Mouse (Mus musculus) frontal cortex, adult 2 months (tissue): ENCODE data around the gene Lin37. TPM values are rescaled to one million over a fixed set of nuclear protein-coding genes. Genes with fewer than 3 reads are reported as not detected.

Experiments
- DNase-seq, 2 experiments: peaks; one replicate each; pipeline ENCODE4 v3.0.0; 2022; ENCODE audit warnings: low spot score in 1 of 2; ENCODE audit errors: extremely low spot score in 1 of 2
- polyA plus RNA-seq: library from polyadenylated mRNA; depleted of rRNA; stranded (reverse); fragments of >200 nt; gene quantifications from 2 replicates; pipeline ENCODE4 v1.2.3, GENCODE M21; 2012; rRNA removed

The Lin37 gene
- polyA plus RNA-seq = 64.1 and 67.3 TPM in 2 replicates

DNA sequence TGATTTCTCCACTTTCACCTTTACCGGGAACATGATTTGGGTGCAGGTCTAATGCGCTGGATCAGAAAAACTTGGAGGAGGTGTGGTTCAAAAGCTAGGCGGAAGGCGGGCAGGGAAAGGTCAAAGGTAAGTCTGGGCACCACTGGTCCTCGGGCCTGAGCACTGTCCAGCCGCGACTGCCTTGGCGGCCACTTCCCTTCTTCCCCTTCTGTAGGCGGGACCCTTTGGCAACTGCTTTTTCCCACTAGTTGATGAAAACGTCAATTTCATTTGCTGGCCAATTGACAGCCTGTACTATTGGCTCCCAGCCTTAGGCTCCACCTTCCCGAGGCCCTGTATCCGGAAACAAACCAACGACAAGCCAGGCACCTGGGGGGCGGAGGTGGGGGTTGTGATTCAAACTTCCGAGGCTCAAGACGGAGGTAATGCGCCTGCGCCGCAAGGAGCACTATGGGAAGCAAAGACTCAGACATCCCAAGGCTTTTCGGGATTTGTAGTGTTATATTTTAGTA, at the start of gene Lin37:
TSS of gene Lin37 (minus strand) at position 396 of the 512 bp plus-strand sequence.
- DNase-seq = peak; percentile 99

GRCm38 (mm10) chr7:30608476-30608875, 48.8 kb upstream of the Lin37 start:
- DNase-seq = no peak

DNA sequence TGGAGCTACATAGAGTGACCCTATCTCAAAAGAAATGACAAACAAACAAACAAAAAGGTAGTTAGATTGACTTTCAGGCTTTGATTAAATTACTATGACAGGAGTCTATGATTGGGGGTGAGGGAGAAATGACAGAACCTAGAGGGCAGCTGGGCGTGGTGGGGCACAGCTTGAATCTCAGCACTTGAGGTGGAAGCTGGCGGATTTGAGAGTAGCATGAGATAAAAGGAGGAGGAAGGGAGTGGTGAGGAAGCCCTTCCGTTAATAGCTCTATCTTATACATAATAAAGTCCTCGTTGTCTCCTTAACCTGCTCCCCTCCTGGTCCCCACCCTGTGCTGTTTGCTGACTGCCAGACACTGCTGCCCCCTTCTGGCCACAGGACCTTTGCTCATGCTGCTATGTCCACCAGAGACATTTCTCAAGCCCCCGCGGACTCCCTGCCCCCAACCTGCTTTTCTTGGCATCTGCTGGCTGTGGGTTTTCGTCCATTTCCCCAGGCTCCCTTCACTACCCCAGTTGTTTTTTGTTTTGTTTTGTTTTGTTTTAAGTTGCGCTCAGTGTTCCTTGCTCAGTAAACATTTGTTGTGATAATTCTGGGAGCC, 48.2 kb upstream of the Lin37 start:
- DNase-seq = peak in 1 of 2 experiments; percentile 55

- DNase-seq = no peak
These were observed 45.3 kb upstream of the Lin37 start for GRCm38 (mm10) chr7:30604944-30605343.

GRCm38 (mm10) chr7:30604424-30604823, 44.8 kb upstream of the Lin37 start:
- DNase-seq = no peak

GRCm38 (mm10) chr7:30602583-30602982, 42.9 kb upstream of the Lin37 start:
- DNase-seq = no peak

GRCm38 (mm10) chr7:30600651-30601050, 41.0 kb upstream of the Lin37 start:
- no peak for DNase-seq

DNA sequence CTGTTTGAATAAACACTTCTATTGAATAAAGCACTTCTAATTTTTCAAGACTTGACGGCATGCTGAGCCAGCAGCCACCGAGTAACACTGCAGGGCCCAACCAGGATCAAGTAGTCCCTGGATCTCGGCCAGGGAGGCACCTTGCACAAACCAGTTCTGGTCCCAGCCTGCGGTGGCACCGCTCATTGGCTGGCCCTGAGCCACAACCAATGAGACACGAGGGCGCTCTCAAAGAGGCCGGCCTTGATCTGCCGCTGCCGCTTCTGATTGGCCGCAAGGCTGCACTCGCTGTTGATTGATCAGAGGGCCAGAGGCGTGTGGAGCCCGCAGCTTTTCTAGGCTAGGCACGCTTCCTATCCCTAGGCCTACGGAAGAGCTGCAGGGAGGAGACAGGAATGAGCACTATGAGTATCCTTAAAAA, 40.3 kb upstream of the Lin37 start:
- DNase-seq = peak; percentile 86 to 93

GRCm38 (mm10) chr7:30598786-30599185, 39.1 kb upstream of the Lin37 start, which contains the start of gene Zbtb32:
Gene Zbtb32, minus strand, starts transcription at chr7:30598909.
- DNase-seq = no peak

- DNase-seq = no peak
These were observed 37.2 kb upstream of the Lin37 start for GRCm38 (mm10) chr7:30596811-30597210.

GRCm38 (mm10) chr7:30596093-30596492, 36.5 kb upstream of the Lin37 start:
- no peak for DNase-seq

DNA sequence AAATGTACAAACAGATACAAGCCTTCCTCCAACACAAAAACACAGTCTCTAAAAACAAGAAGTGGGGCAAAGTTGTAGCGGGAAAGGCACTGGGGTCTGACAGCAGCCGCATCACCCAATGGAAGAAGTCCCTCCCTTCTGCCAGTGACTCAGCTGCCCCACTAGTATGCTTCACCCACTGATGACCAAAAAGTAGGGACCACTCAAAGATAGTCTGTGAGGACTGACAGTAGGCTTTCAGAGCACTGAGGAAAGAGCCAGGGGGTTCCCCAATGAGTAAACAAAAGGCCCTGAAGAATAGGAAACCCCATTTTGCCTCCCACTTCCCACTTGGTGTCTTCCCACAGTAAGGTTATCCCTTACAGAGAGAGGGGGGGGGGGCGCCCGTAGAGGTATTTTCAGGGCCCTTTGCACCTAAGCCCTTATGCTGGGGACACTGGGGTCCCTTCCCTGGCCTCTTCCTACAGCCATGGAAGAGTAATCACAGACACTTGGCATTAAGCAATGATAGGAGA, 34.9 kb upstream of the Lin37 start:
- no peak for DNase-seq

DNA sequence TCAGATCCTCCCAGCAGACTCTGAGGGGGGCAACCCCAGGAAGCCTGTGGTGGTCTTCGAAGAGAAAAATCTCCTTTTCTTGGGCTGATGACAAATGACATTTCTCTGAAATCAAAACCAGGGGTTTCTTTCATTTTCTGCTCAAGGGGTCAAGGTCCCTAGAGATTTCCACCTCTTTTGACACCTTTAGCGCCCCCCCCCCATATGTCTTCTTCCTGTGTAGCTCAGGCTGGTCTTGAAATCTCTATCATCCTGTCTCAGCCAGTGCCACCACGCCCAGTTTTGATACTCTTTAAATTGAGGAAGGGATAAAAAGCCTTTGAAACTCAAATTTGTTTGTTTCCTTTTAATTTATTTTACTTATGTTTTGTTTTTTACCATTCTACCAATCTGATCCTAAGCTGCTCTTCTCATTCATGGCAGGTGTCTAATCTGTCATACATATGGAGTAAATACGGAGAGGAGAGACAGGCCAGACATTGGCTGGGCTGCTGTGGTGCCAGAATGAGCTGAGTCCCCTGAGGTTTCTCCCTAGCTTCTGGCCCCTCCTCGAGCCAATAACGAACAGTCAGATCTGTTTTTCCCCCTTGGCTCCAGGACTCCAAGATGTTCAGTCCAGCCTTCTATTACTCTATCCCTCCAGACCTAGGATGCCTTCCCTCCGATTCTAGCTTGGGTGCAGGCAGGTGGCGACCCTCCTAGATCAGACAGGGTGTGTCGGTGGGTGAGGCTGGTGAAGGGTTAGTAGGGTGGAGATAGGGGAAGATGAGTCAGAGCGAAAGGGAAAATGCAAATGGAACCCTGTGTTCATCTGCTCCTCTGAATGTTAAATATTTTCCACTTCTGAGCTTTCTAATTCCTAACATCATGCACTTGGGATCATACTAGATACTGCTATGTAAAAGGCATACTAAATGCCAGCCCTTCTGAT, 34.2 kb upstream of the Lin37 start:
- no peak for DNase-seq

DNA sequence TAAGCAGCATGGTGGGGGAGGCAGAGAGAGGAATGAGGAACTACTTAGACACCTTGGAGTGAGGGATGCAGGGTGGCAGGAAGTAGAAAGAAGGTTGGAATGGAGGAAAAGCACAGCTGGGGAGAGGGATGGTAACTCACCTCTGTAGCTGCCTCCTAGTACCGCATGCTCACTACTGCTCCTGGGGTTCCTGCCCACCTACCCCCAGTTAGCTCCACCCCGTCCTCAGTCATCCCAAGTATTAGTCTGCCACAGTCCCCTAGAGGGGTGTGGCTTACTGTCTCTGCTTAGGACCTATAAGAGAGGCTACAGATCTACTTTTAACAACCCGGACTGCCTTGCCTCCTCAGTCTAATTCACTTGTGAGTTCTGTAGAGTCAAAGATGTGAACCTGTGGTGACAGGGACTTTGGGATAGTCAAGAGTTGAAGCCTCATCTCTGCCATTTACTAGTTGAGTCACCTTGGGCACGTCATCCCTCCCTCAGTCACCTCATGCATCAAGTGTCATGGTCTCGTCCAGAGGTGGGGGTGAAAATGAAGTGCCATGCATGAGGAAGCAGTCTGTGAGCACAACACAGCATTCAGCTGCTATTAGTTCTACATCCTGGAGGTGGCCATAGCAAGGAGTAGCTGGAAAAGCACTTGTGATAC, 33.3 kb upstream of the Lin37 start:
- DNase-seq = no peak

- DNase-seq = no peak
These were observed 31.9 kb upstream of the Lin37 start for GRCm38 (mm10) chr7:30591605-30591951.

DNA sequence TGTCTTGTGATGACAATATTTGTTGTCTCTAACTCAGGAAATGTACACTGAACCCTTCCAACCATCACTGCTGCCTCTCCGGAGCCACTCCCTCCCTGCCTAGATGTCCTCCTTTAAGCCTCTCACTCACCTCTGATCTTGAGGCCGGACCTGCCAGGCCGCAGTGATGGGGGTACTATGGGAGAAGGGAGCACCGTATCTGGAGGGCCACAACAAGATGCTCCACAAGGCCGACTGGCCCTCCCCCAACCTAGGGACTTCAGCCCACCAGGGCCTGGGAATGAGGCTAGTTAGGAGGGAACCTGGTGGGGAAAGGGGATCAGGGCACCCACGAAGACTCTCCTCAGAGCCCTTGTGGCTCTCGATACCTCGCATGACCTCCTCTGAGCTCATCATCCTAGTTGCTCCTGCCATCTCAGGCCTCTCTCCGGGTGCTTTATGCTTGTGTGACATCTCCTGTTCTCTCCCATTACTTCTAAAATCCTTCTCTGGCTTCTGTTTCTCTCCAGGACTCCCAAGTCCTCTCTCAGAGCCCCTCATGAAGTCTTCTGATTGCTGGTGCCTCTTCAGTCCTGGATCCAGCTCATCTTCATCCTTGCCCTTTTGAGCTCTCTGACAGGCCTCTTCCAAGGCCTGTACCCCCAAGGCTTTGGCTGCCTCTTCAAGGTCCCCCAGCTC, 31.4 kb upstream of the Lin37 start:
- DNase-seq = no peak

- peak; percentile 48 to 85 for DNase-seq
These were observed 30.0 kb upstream of the Lin37 start for GRCm38 (mm10) chr7:30589435-30590301.

DNA sequence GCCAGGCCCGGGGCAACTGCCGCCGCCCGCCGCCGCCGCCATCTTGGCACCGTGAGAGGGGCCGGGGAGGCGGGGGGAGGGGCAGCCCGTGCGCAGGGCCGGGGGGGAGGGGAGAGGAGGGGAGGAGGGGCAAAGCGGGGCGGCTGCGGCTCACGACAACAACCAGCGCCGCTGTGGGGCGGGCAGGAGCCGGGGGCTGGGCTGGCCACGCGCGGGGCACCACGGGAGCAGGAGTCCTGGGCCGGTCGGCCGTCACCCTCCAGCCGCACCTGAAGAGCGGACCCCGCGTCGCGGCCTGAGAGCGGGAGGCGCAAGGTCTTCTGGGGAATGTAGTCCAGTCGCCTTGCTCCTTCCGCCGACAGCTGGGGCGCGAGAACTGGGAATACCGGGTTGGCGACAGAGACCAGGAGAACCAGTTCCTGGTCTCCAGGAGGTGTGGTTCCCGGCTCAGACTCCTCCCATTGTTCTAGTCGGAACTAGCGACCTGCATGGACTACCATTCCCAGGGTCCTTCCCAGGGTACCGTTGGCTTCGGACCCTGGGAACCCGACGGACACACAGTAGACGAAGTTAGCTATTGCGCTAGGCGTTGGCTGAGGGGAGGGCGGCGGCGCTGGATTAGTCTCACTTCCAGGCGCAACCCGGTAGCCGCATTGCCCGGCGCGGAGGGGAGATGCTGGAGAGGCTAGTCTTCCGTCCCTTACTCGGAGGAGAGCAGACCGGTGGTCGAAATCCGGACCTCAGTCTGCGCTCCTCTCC, 29.2 kb upstream of the Lin37 start, which contains the start of gene Kmt2b:
TSS of gene Kmt2b (minus strand) at position 51 of the 759 bp plus-strand sequence.
- DNase-seq = peak; percentile 93 to 96
